Comparison of ENCODE assay signal across 8 mouse cellular contexts in the genomic region with DNA sequence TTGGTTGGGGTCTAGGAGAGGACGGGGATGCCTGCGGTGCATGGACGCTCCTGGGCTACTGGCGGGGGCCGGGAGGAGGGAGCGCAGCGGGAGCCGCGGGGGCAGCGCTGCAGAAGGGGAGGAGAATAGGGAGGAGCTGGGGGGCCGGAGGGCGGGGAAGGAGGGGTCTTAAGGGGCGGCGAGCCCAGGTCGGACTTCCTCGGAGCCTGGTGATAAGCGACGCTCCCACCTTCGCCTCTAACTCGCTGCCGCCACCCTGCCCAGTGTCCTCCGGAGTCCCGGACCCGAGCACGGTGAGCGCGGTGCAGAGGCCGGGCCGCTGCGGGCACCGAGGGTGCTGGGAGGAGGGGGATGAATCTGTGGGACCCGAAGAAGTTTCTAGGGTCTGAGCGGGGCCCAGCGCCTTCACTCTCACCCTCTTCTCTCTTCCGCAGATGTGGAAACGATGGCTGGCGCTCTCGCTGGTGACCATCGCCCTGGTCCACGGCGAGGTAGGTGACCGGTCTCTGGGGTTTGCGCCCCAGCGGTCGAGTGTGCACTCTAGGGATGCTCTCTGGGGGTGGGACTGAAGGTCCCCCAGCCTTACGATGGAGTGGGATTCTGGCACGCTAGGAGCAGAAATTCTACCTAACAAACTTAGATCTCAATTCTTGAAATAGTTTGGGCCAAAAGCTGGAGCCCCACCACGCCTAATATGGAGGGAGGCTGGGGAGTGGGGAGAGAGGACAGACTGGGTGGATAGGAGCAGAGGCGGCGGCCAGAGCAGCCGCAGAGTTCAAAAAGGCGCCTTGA. TPM values are rescaled to one million over a fixed set of nuclear protein-coding genes. Genes with fewer than 3 reads are reported as not detected.
DNase-seq lines count a peak whose midpoint lies in the region; ATAC-seq and TF ChIP-seq lines count a peak whose summit lies in the region.

A gene (plus strand): TSS at position 14 of the 792 bp plus-strand sequence.

- ATAC-seq in intestine, postnatal 0 days = peak; percentile 54
- peak; percentile 37; the same call in 1 of the 2 replicates for ATAC-seq in liver, embryonic 12.5 days

- peak within 1 kb of the TSS; percentile 60 for H3K27ac ChIP-seq in intestine, postnatal 0 days (ENCODE audit: low read depth, low read length)
- H3K27ac ChIP-seq in liver, embryonic 12.5 days = 0 out of 2 replicates have a peak within 1 kb of the TSS, but pooled peaks have one; percentile 17

- peak within 1 kb of the TSS; percentile 81 for H3K4me2 ChIP-seq in intestine, postnatal 0 days (replicated peaks; ENCODE audit: low read depth)
- H3K4me2 ChIP-seq in liver, embryonic 12.5 days = peak within 1 kb of the TSS; percentile 74

- H3K9ac ChIP-seq in intestine, postnatal 0 days (ENCODE audit: low read depth, low read length) = peak within 1 kb of the TSS; percentile 66
- H3K9ac ChIP-seq in liver, embryonic 12.5 days = peak within 1 kb of the TSS; percentile 44; the same call in 1 of the 2 replicates

- no peaks in the 10 kb centered on the region for H3K9me3 ChIP-seq in intestine, postnatal 0 days (ENCODE audit: control insufficient read depth)
- no peaks in the 10 kb centered on the region for H3K9me3 ChIP-seq in liver, embryonic 12.5 days (replicated peaks)

- DNase-seq in thymus, postnatal 14 days = peak; percentile 12
- DNase-seq in thymus, postnatal 36 days = no peak
- DNase-seq in embryo, embryonic 9.5 days (ENCODE audit: extremely low spot score) = peak; percentile 83
- DNase-seq in heart, adult 11 months = peak; percentile 97
- DNase-seq in neural tube, embryonic 10.5 days (ENCODE audit: extremely low spot score, low spot score) = peak; percentile 81
- DNase-seq in yolk sac, embryonic 10.5 days (ENCODE audit: low spot score) = peak; percentile 70

- under 1% methylated on average over 50 of the region's 52 CpGs for WGBS in intestine, postnatal 0 days
- WGBS in liver, embryonic 12.5 days (ENCODE audit: insufficient replicate concordance) = under 1% methylated on average over 51 of the region's 52 CpGs

- no peaks in the 10 kb centered on the region for H3K4me1 ChIP-seq in intestine, postnatal 0 days (replicated peaks; ENCODE audit: control insufficient read depth, insufficient read depth, low read length)
- H3K4me1 ChIP-seq in liver, embryonic 12.5 days = peaks cover 16% of the 10 kb centered on the region; the same call in 1 of the 2 replicates

- no peak for TF ChIP-seq CTCF in intestine, postnatal 0 days (IDR thresholded peaks at IDR 0.05; ENCODE audit: low read depth)

- no peaks in the 10 kb centered on the region for H3K36me3 ChIP-seq in intestine, postnatal 0 days (ENCODE audit: control insufficient read depth, insufficient read depth)
- H3K36me3 ChIP-seq in liver, embryonic 12.5 days = no peaks in the 10 kb centered on the region

- no peaks in the 10 kb centered on the region for H3K27me3 ChIP-seq in intestine, postnatal 0 days (replicated peaks; ENCODE audit: control insufficient read depth, insufficient read depth, low read length)
- peaks cover 32% of the 10 kb centered on the region for H3K27me3 ChIP-seq in liver, embryonic 12.5 days (replicated peaks)

- H3K4me3 ChIP-seq in intestine, postnatal 0 days (ENCODE audit: low read depth, low read length) = peak within 1 kb of the TSS; percentile 56
- peak within 1 kb of the TSS; percentile 59 for H3K4me3 ChIP-seq in liver, embryonic 12.5 days

RNA-seq across cellular contexts. Expression of the gene that starts here (rescaled TPM):
- 125 and 139 TPM in 2 replicates for polyA plus RNA-seq in intestine, postnatal 0 days (2015; fragmentation: Nextera tagmentation; extraction: Ambion mirVana)
- polyA plus RNA-seq in liver, embryonic 12.5 days (2016; fragmentation: Nextera tagmentation; extraction: Ambion mirVana) = 44.7 and 54.2 TPM in 2 replicates

Comparison
In these comparisons a context has a peak if more than half of its experiments do, and no peak if none do; other contexts are left out.
1. DNase-seq: peak in thymus, postnatal 14 days (single experiment), embryo, embryonic 9.5 days (single experiment), heart, adult 11 months (single experiment), neural tube, embryonic 10.5 days (single experiment) and yolk sac, embryonic 10.5 days (single experiment); none in thymus, postnatal 36 days (0 of 2).